Mouse (Mus musculus) CD4-positive, CD25-positive, alpha-beta regulatory T cell, adult 4 months (primary cell): ENCODE results near the gene Gmpr2. TPM values are rescaled to one million over a fixed set of nuclear protein-coding genes. Genes with fewer than 3 reads are reported as not detected.

Experiments
- ATAC-seq: one replicate; pipeline ENCODE4 v1.8.0; 2017
- polyA plus RNA-seq, 2 experiments: library from polyadenylated mRNA; unstranded; fragments of 100-300 nt; shearing (Covaris generic); gene quantifications; one replicate each; pipeline ENCODE4 v1.2.1; 2017

Gene Gmpr2
- 10 to 100 TPM; 29.8 to 34.1 TPM for polyA plus RNA-seq

GRCm38 (mm10) chr14:55671833-55672740 is at the start of gene Gmpr2, which contains the start of gene Nedd8:
Gmpr2 (plus strand) TSS chr14:55671941.
Nedd8 (minus strand) TSS chr14:55672124.
- peak; percentile 98 for ATAC-seq

GRCm38 (mm10) chr14:55628077-55628827 is 43.5 kb upstream of the Gmpr2 start:
- ATAC-seq = no peak

- ATAC-seq = peak; percentile 80
Observed at GRCm38 (mm10) chr14:55629312-55629711, 42.4 kb upstream of the Gmpr2 start.

GRCm38 (mm10) chr14:55634874-55635522 is 36.7 kb upstream of the Gmpr2 start:
- ATAC-seq = peak; percentile 6

- ATAC-seq = peak; percentile 99
Observed at GRCm38 (mm10) chr14:55635523-55636007, 36.2 kb upstream of the Gmpr2 start, which contains the start of gene Ipo4. Ipo4 (minus strand) TSS chr14:55635957.

- no peak for ATAC-seq
Observed at GRCm38 (mm10) chr14:55637795-55638194, 33.9 kb upstream of the Gmpr2 start, which contains the start of gene Gm49378. Gm49378 (minus strand) TSS chr14:55637895.

- ATAC-seq = no peak
Observed at GRCm38 (mm10) chr14:55640816-55641215, 30.9 kb upstream of the Gmpr2 start.

- ATAC-seq = no peak
Observed at GRCm38 (mm10) chr14:55641291-55641690, 30.4 kb upstream of the Gmpr2 start.

- ATAC-seq = no peak
Observed at GRCm38 (mm10) chr14:55642679-55643059, 29.1 kb upstream of the Gmpr2 start.

GRCm38 (mm10) chr14:55643060-55643907 is 28.5 kb upstream of the Gmpr2 start, which contains the start of gene Tm9sf1:
Tm9sf1 (minus strand) TSS chr14:55643806.
- ATAC-seq = peak; percentile 76

GRCm38 (mm10) chr14:55644261-55644888 is 27.4 kb upstream of the Gmpr2 start:
- ATAC-seq = peak; percentile 40

- ATAC-seq = no peak
Observed at GRCm38 (mm10) chr14:55649884-55650283, 21.9 kb upstream of the Gmpr2 start, which contains the start of gene Tssk4. Tssk4 (plus strand) TSS chr14:55650184.

- ATAC-seq = no peak
Observed at GRCm38 (mm10) chr14:55651528-55651927, 20.2 kb upstream of the Gmpr2 start.

- ATAC-seq = no peak
Observed at GRCm38 (mm10) chr14:55656935-55657334, 14.8 kb upstream of the Gmpr2 start.

- no peak for ATAC-seq
Observed at GRCm38 (mm10) chr14:55658011-55658410, 13.7 kb upstream of the Gmpr2 start.

- peak; percentile 95 for ATAC-seq
Observed at GRCm38 (mm10) chr14:55659960-55660573, 11.7 kb upstream of the Gmpr2 start, which contains the start of gene Mdp1. Mdp1 (minus strand) TSS chr14:55660508.

- ATAC-seq = no peak
Observed at GRCm38 (mm10) chr14:55660636-55661035, 11.1 kb upstream of the Gmpr2 start.

- ATAC-seq = no peak
Observed at GRCm38 (mm10) chr14:55671486-55671832, 282 bp upstream of the Gmpr2 start.

GRCm38 (mm10) chr14:55672741-55673060 is 960 bp downstream of the Gmpr2 start:
- no peak for ATAC-seq

GRCm38 (mm10) chr14:55677615-55678014 is 5.9 kb downstream of the Gmpr2 start:
- no peak for ATAC-seq
